Comparison of ENCODE assay signal across 33 mouse cellular contexts in genomic region chr14:32776077-32776476, GRCm38 (mm10). TPM values are rescaled to one million over a fixed set of nuclear protein-coding genes. Genes with fewer than 3 reads are reported as not detected.
"Had no signal": no experiment of that assay in that cellular context is flagged by ENCODE, and none has a peak within 500 bp of the region (broad histone marks: within the 10 kb centered on the region; RNA-seq: fewer than 3 reads in every experiment).

No protein-coding gene starts in this region.

- H3K4me1 ChIP-seq: heart, embryonic 12.5 days; hindbrain, embryonic 13.5 days; hindbrain, embryonic 15.5 days; limb, embryonic 13.5 days; limb, embryonic 15.5 days; liver, embryonic 12.5 days had no signal

- H3K27me3 ChIP-seq: heart, embryonic 12.5 days; hindbrain, embryonic 13.5 days; hindbrain, embryonic 15.5 days; limb, embryonic 13.5 days; limb, embryonic 15.5 days; liver, embryonic 12.5 days had no signal

- H3K9me3 ChIP-seq: heart, embryonic 12.5 days; hindbrain, embryonic 13.5 days; hindbrain, embryonic 15.5 days; limb, embryonic 13.5 days; limb, embryonic 15.5 days; liver, embryonic 12.5 days had no signal

- H3K9ac ChIP-seq: heart, embryonic 12.5 days; hindbrain, embryonic 13.5 days; hindbrain, embryonic 15.5 days; limb, embryonic 13.5 days; limb, embryonic 15.5 days; liver, embryonic 12.5 days; liver, embryonic 14.5 days had no signal

- ATAC-seq: hindbrain, postnatal 0 days; liver, embryonic 12.5 days had no signal

- H3K4me2 ChIP-seq: heart, embryonic 12.5 days; hindbrain, embryonic 13.5 days; hindbrain, embryonic 15.5 days; limb, embryonic 13.5 days; limb, embryonic 15.5 days; liver, embryonic 12.5 days had no signal

- H3K27ac ChIP-seq: hindbrain, embryonic 13.5 days; hindbrain, embryonic 15.5 days; hindbrain, postnatal 0 days; layer of hippocampus, adult 2 months; limb, embryonic 13.5 days; limb, embryonic 15.5 days; liver, embryonic 12.5 days; liver, embryonic 14.5 days had no signal

- H3K4me3 ChIP-seq: heart, embryonic 12.5 days; hindbrain, embryonic 13.5 days; hindbrain, embryonic 15.5 days; layer of hippocampus, adult 2 months; limb, embryonic 13.5 days; limb, embryonic 15.5 days; liver, embryonic 12.5 days had no signal

- H3K36me3 ChIP-seq: heart, embryonic 12.5 days; hindbrain, embryonic 13.5 days; hindbrain, embryonic 15.5 days; limb, embryonic 13.5 days; limb, embryonic 15.5 days; liver, embryonic 12.5 days had no signal

- DNase-seq: gastrocnemius, postnatal 14 days; gastrocnemius, postnatal 36 days; heart, adult 18-20 months; heart, postnatal 10 days; heart, postnatal 36 days; kidney, adult 18-20 months; kidney, adult 8-10 months; kidney, postnatal 10 days; kidney, postnatal 25 days; kidney, postnatal 4 days; left cerebral cortex, postnatal 4 days had no signal

RNA-seq across cellular contexts. Expression of gene Tmem273, which starts 9.7 kb away (rescaled TPM):
- total RNA-seq: gastrocnemius, adult 18-20 months; gastrocnemius, adult 8-10 months; left cerebral cortex, postnatal 4 days had no signal

RNA-seq across cellular contexts. Expression of gene Fam170b, which starts 57.7 kb away (rescaled TPM):
- total RNA-seq: gastrocnemius, adult 18-20 months; gastrocnemius, postnatal 14 days; gastrocnemius, postnatal 36 days; heart, adult 18-20 months; heart, adult 8-10 months; heart, postnatal 10 days; hematopoietic stem cell, adult 5-6 weeks; hindbrain, postnatal 0 days; layer of hippocampus, adult 2 months; layer of hippocampus, postnatal 10 days; layer of hippocampus, postnatal 25 days; left cerebral cortex, adult 8-10 months; left cerebral cortex, postnatal 10 days; left cerebral cortex, postnatal 25 days; left cerebral cortex, postnatal 4 days had no signal
- polyA plus RNA-seq: heart, embryonic 16.5 days; hindbrain, embryonic 11.5 days; hindbrain, embryonic 13.5 days; hindbrain, postnatal 0 days; intestine, embryonic 14.5 days; limb, embryonic 11.5 days; limb, embryonic 13.5 days; limb, embryonic 15.5 days; liver, embryonic 12.5 days had no signal
